Mouse (Mus musculus): ENCODE data around the gene Ccdc117. TPM values are rescaled to one million over a fixed set of nuclear protein-coding genes. Genes with fewer than 3 reads are reported as not detected.

Gene Ccdc117
- polyA plus RNA-seq (2015; fragmentation: Nextera tagmentation; extraction: Ambion mirVana) = 8.1 and 8.8 TPM in 2 replicates

DNA sequence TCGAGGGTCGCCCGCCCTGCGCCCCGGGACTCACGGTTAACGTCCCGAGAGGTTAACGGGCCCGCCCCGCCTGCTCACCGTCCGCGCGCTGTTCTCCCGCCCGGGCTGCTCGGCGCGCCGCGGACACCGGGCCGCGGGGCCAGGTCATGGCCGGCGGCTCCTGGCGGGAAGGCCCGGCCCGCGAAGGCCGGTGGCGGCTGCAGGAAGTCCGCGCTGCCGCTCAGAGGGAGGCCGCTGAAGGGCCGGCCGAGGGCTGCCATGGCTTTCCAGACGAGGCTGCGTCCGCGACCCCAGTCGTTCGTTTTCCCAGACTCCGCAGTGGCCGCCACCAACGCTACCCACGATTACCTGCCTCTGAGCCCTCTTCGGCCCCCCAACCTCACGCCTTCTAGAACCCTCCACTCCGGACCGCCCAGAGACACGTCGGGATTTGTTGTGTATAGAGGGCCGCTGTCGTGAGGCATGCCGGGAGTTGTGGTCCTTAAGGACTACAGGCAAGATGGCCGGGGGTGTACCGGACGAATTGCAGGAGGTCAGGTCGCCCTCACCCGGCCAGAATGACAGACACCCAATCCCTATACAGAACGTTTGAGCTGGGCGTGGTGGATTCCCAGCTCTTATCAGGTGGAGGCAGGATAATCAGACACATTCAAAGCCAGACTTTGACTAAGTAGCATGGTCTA, at the start of gene Ccdc117:
Gene Ccdc117, minus strand, starts transcription at position 389 of the 683 bp plus-strand sequence.

DNA sequence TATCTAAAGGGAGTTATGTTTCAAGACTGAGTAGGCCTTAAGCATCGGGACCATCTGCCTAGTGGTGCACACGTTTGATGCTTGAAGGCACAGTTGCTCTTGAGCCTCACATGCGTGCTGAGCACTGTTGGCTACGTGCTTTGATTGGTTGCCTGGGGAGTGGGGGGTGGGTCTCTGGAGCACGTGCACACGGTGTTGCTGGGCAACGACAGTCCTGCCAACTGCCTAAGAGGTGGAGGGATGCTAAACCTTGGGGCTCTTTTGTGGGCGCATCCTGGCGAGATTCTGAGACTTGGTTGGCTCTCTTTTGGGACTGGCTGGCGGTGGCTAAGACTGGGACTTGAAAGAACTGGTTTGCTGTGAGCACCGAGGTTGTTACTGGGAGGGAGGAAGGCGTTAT, 27.5 kb upstream of the Ccdc117 start, which contains the start of gene Ankrd36:
Gene Ankrd36, plus strand, starts transcription at position 211 of the 400 bp plus-strand sequence.

DNA sequence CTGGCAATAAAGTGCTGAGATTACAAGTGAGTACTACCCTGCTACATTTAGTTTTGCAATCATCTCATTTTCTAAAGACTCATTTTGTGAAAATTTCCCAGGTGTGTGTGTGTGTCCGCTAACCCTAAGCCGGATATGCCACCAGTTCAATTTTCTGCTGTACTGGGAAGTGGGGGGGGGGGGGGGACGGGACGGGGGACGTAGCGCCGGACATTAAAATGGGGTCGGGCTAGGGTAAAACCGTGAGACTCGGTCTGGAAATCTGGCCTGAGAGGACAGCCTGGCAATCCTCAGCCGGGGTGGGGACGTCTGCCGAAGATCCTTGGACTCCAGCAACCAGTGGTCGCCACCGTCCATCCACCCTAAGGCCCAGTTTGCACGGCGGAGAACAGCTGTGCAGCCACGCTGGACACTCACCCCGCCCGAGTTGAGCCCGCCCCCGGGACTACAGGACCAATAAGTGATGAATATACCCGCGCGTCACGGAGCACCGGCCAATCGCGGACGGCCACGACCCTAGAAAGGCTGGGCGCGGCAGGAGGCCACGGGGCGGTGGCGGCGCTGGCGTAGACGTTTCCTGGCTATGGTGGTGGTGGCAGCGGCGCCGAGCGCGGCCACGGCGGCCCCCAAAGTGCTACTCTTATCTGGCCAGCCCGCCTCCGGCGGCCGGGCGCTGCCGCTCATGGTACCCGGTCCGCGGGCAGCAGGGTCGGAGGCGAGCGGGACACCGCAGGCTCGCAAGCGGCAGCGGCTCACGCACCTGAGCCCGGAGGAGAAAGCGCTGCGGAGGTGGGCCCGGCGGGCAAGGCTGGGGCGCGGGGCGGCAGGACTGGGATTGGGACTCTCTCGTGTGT, 21.3 kb downstream of the Ccdc117 start, which contains the start of gene Xbp1:
Gene Xbp1, plus strand, starts transcription at position 248 of the 854 bp plus-strand sequence.

Other genes with a start within 250 kb of the Ccdc117 start
- 7.1 and 8.6 TPM in 2 replicates for gene Znrf3, start 97.3 kb downstream of the Ccdc117 start, polyA plus RNA-seq (2015; fragmentation: Nextera tagmentation; extraction: Ambion mirVana)
- gene Xbp1, start 21.5 kb downstream of the Ccdc117 start, polyA plus RNA-seq (2015; fragmentation: Nextera tagmentation; extraction: Ambion mirVana) = 83.3 and 128 TPM in 2 replicates
- not detected in 2 replicates for gene Ankrd36, start 27.5 kb upstream of the Ccdc117 start, polyA plus RNA-seq (2015; fragmentation: Nextera tagmentation; extraction: Ambion mirVana)
- 175 and 186 TPM in 2 replicates for gene Mrps24, start 173.5 kb upstream of the Ccdc117 start, polyA plus RNA-seq (2015; fragmentation: Nextera tagmentation; extraction: Ambion mirVana)
- gene Urgcp, start 220.2 kb upstream of the Ccdc117 start, polyA plus RNA-seq (2015; fragmentation: Nextera tagmentation; extraction: Ambion mirVana) = 22.0 and 23.2 TPM in 2 replicates
- 37.9 and 47.7 TPM in 2 replicates for gene Dbnl, start 246.3 kb upstream of the Ccdc117 start, polyA plus RNA-seq (2015; fragmentation: Nextera tagmentation; extraction: Ambion mirVana)